Mouse (Mus musculus) liver, postnatal 0 days (tissue): ENCODE data around the gene Unk.

Experiments
- CTCF ChIP-seq: sonication (generic); IDR thresholded peaks from 2 replicates; pipeline ENCODE4 v1.5.1; 2016; ENCODE audit warnings: antibody characterized with exemption, low read depth
- EP300 ChIP-seq: IDR thresholded peaks from 2 replicates; pipeline ENCODE4 v1.6.1; 2016; ENCODE audit warnings: antibody characterized with exemption, low read depth, mild to moderate bottlenecking

GRCm38 (mm10) chr11:116042372-116043138, 12.4 kb downstream of the Unk start:
- TF ChIP-seq CTCF (no peak), EP300 (no peak)
